Mouse (Mus musculus): ENCODE measurements around the gene Lrrc57. TPM values are rescaled to one million over a fixed set of nuclear protein-coding genes. Genes with fewer than 3 reads are reported as not detected.
A peak's percentile ranks its signal among the peaks of the same experiment; 100 is the strongest.

Lrrc57 gene
- polyA plus RNA-seq (2012; rRNA removed): 3.5 and 4.6 TPM in 2 replicates

- peak within 1 kb of the TSS; percentile 84 for H3K27ac ChIP-seq (ENCODE audit: insufficient read depth, low read length)
- under 1% methylated on average over 52 of the region's 52 CpGs for WGBS
- peak within 1 kb of the TSS; percentile 100 for H3K4me3 ChIP-seq (ENCODE audit: extremely low read depth, insufficient read depth, insufficient read length)
- H3K36me3 ChIP-seq (ENCODE audit: control insufficient read depth, insufficient read depth, low read length): peaks cover 8% of the 10 kb centered on the region
- H3K27me3 ChIP-seq (ENCODE audit: control insufficient read depth, insufficient read depth, low read length): no peaks in the 10 kb centered on the region
- no peak for TF ChIP-seq CTCF (IDR thresholded peaks at IDR 0.05; ENCODE audit: extremely low read depth, insufficient read depth, insufficient read length, insufficient replicate concordance)
- TF ChIP-seq POLR2A (IDR thresholded peaks at IDR 0.05; ENCODE audit: low read depth, low read length): peak; percentile 66
- H3K4me1 ChIP-seq (ENCODE audit: control insufficient read depth, insufficient read depth, insufficient read length): no peaks in the 10 kb centered on the region
- peak; percentile 71 to 86 for DNase-seq (ENCODE audit: low read depth in 1 of 2, low spot score in 2 of 2)
Observed at GRCm38 (mm10) chr2:120608830-120609723, at the start of gene Lrrc57, which contains the start of gene Haus2. TSS of gene Lrrc57 (minus strand) at chr2:120609520. TSS of gene Haus2 (plus strand) at chr2:120609383.

GRCm38 (mm10) chr2:120658486-120658885, 49.2 kb upstream of the Lrrc57 start:
- Histone ChIP-seq H3K4me3 (ENCODE audit: extremely low read depth, insufficient read depth, insufficient read length) (no peak overlapping the region), H3K36me3 (ENCODE audit: control insufficient read depth, insufficient read depth, low read length) (no peaks in the 10 kb centered on the region), H3K27me3 (ENCODE audit: control insufficient read depth, insufficient read depth, low read length) (no peaks in the 10 kb centered on the region), H3K4me1 (ENCODE audit: control insufficient read depth, insufficient read depth, insufficient read length) (no peaks in the 10 kb centered on the region), H3K27ac (ENCODE audit: insufficient read depth, low read length) (no peak overlapping the region)
- DNase-seq (ENCODE audit: low read depth in 1 of 2, low spot score in 2 of 2): no peak
- TF ChIP-seq POLR2A (IDR thresholded peaks at IDR 0.05; ENCODE audit: low read depth, low read length) (no peak), CTCF (IDR thresholded peaks at IDR 0.05; ENCODE audit: extremely low read depth, insufficient read depth, insufficient read length, insufficient replicate concordance) (no peak)
- WGBS: 33% methylated on average over 5 of the region's 5 CpGs

- Histone ChIP-seq H3K27me3 (ENCODE audit: control insufficient read depth, insufficient read depth, low read length) (no peaks in the 10 kb centered on the region), H3K27ac (ENCODE audit: insufficient read depth, low read length) (no peak overlapping the region), H3K36me3 (ENCODE audit: control insufficient read depth, insufficient read depth, low read length) (no peaks in the 10 kb centered on the region), H3K4me1 (ENCODE audit: control insufficient read depth, insufficient read depth, insufficient read length) (no peaks in the 10 kb centered on the region; the same call in 1 of the 2 replicates), H3K4me3 (ENCODE audit: extremely low read depth, insufficient read depth, insufficient read length) (no peak overlapping the region)
- no peak for DNase-seq (ENCODE audit: low read depth in 1 of 2, low spot score in 2 of 2)
- 81% methylated on average over 2 of the region's 2 CpGs for WGBS
- TF ChIP-seq CTCF (IDR thresholded peaks at IDR 0.05; ENCODE audit: extremely low read depth, insufficient read depth, insufficient read length, insufficient replicate concordance) (no peak), POLR2A (IDR thresholded peaks at IDR 0.05; ENCODE audit: low read depth, low read length) (no peak)
Observed at GRCm38 (mm10) chr2:120656711-120657110, 47.4 kb upstream of the Lrrc57 start.

GRCm38 (mm10) chr2:120655905-120656304, 46.6 kb upstream of the Lrrc57 start:
- Histone ChIP-seq H3K27ac (ENCODE audit: insufficient read depth, low read length) (no peak overlapping the region), H3K36me3 (ENCODE audit: control insufficient read depth, insufficient read depth, low read length) (no peaks in the 10 kb centered on the region), H3K4me1 (ENCODE audit: control insufficient read depth, insufficient read depth, insufficient read length) (no peaks in the 10 kb centered on the region; the same call in 1 of the 2 replicates), H3K4me3 (ENCODE audit: extremely low read depth, insufficient read depth, insufficient read length) (no peak overlapping the region), H3K27me3 (ENCODE audit: control insufficient read depth, insufficient read depth, low read length) (no peaks in the 10 kb centered on the region)
- TF ChIP-seq CTCF (IDR thresholded peaks at IDR 0.05; ENCODE audit: extremely low read depth, insufficient read depth, insufficient read length, insufficient replicate concordance) (no peak), POLR2A (IDR thresholded peaks at IDR 0.05; ENCODE audit: low read depth, low read length) (no peak)
- DNase-seq (ENCODE audit: low read depth in 1 of 2, low spot score in 2 of 2): no peak
- WGBS: 88% methylated on average over 5 of the region's 5 CpGs

- no peak overlapping the region for H3K4me3 ChIP-seq (ENCODE audit: extremely low read depth, insufficient read depth, insufficient read length)
- H3K4me1 ChIP-seq (ENCODE audit: control insufficient read depth, insufficient read depth, insufficient read length): no peaks in the 10 kb centered on the region; the same call in 1 of the 2 replicates
- 83% methylated on average over 2 of the region's 2 CpGs for WGBS
- H3K27ac ChIP-seq (ENCODE audit: insufficient read depth, low read length): no peak overlapping the region
- no peaks in the 10 kb centered on the region for H3K27me3 ChIP-seq (ENCODE audit: control insufficient read depth, insufficient read depth, low read length)
- TF ChIP-seq CTCF (IDR thresholded peaks at IDR 0.05; ENCODE audit: extremely low read depth, insufficient read depth, insufficient read length, insufficient replicate concordance) (no peak), POLR2A (IDR thresholded peaks at IDR 0.05; ENCODE audit: low read depth, low read length) (no peak)
- no peak for DNase-seq (ENCODE audit: low read depth in 1 of 2, low spot score in 2 of 2)
- H3K36me3 ChIP-seq (ENCODE audit: control insufficient read depth, insufficient read depth, low read length): no peaks in the 10 kb centered on the region
Observed at GRCm38 (mm10) chr2:120654693-120655092, 45.4 kb upstream of the Lrrc57 start.

- no peak for DNase-seq (ENCODE audit: low read depth in 1 of 2, low spot score in 2 of 2)
- H3K27ac ChIP-seq (ENCODE audit: insufficient read depth, low read length): no peak overlapping the region
Observed at GRCm38 (mm10) chr2:120652925-120653284, 43.6 kb upstream of the Lrrc57 start.

More at GRCm38 (mm10) chr2:120652925-120653284, 43.6 kb upstream of the Lrrc57 start:
- TF ChIP-seq POLR2A (IDR thresholded peaks at IDR 0.05; ENCODE audit: low read depth, low read length) (no peak), CTCF (IDR thresholded peaks at IDR 0.05; ENCODE audit: extremely low read depth, insufficient read depth, insufficient read length, insufficient replicate concordance) (no peak)
- no peaks in the 10 kb centered on the region for H3K36me3 ChIP-seq (ENCODE audit: control insufficient read depth, insufficient read depth, low read length)
- no peaks in the 10 kb centered on the region for H3K27me3 ChIP-seq (ENCODE audit: control insufficient read depth, insufficient read depth, low read length)
- H3K4me3 ChIP-seq (ENCODE audit: extremely low read depth, insufficient read depth, insufficient read length): no peak overlapping the region
- H3K4me1 ChIP-seq (ENCODE audit: control insufficient read depth, insufficient read depth, insufficient read length): no peaks in the 10 kb centered on the region; the same call in 1 of the 2 replicates
- 68% methylated on average over 7 of the region's 7 CpGs for WGBS

Measured in spleen, adult 2 months (tissue).